Mouse (Mus musculus) skeletal muscle tissue, adult 2 months (tissue): ENCODE data around the gene Mief1.

Experiments used
- DNase-seq: peaks from one replicate; pipeline ENCODE4 v3.0.0-alpha.2; 2012; ENCODE audit warnings: low read depth, low spot score

Mief1 gene

GRCm38 (mm10) chr15:80263610-80264575 is 30.1 kb downstream of the Mief1 start, which contains the start of gene Rps19bp1:
Gene Rps19bp1, minus strand, starts transcription at chr15:80264315.
- DNase-seq: peak; percentile 86

GRCm38 (mm10) chr15:80266281-80266680 is 32.5 kb downstream of the Mief1 start:
- DNase-seq: no peak

- no peak for DNase-seq
These were observed 38.1 kb downstream of the Mief1 start for GRCm38 (mm10) chr15:80271858-80272396.

GRCm38 (mm10) chr15:80277107-80277506 is 43.3 kb downstream of the Mief1 start:
- no peak for DNase-seq

- DNase-seq: no peak
These were observed 43.8 kb downstream of the Mief1 start for GRCm38 (mm10) chr15:80277625-80278024.

- no peak for DNase-seq
These were observed 44.4 kb downstream of the Mief1 start for GRCm38 (mm10) chr15:80278121-80278759.

GRCm38 (mm10) chr15:80279053-80279452 is 45.2 kb downstream of the Mief1 start:
- no peak for DNase-seq

GRCm38 (mm10) chr15:80280646-80281045 is 46.8 kb downstream of the Mief1 start:
- DNase-seq: no peak

- no peak for DNase-seq
These were observed 53.1 kb downstream of the Mief1 start, which contains the start of gene Cacna1i for GRCm38 (mm10) chr15:80286851-80287415. Gene Cacna1i, plus strand, starts transcription at chr15:80287238.

GRCm38 (mm10) chr15:80288036-80288435 is 54.2 kb downstream of the Mief1 start:
- no peak for DNase-seq

GRCm38 (mm10) chr15:80289436-80289835 is 55.6 kb downstream of the Mief1 start:
- peak; percentile 44 for DNase-seq

- DNase-seq: no peak
These were observed 63.3 kb downstream of the Mief1 start for GRCm38 (mm10) chr15:80297146-80297545.
